Mouse (Mus musculus) erythroblast, adult 5-6 weeks (primary cell): ENCODE results near the gene Sh2d2a. TPM values are rescaled to one million over a fixed set of nuclear protein-coding genes. Genes with fewer than 3 reads are reported as not detected.

Experiments
- total RNA-seq, 2 experiments: library from RNA; stranded (forward) in 1 of 2; stranded (reverse) in 1 of 2; fragments of 150-400 nt in 1 of 2; fragments of 200-764, 138-1000 nt in 1 of 2; gene quantifications; 2 replicates each; pipeline versions ENCODE4 v1.2.3 to v1.2.4; 2015 to 2017; ENCODE audit warnings: low replicate concordance in 2 of 2

Sh2d2a gene
- total RNA-seq, 2 experiments from 2014 or later = not detected

Other genes with a start within 250 kb of the Sh2d2a start
- gene Arhgef11, start 229.2 kb upstream of the Sh2d2a start, total RNA-seq (2015; ENCODE audit: low replicate concordance) = 1.9 and 4.4 TPM in 2 replicates
- gene Arhgef11, start 229.2 kb upstream of the Sh2d2a start, total RNA-seq (2017; ENCODE audit: low replicate concordance) = 2.2 and 2.8 TPM in 2 replicates
- gene Lrrc71, start 98.1 kb upstream of the Sh2d2a start, total RNA-seq (2015; ENCODE audit: low replicate concordance) = not detected in 2 replicates
- not detected in 2 replicates for gene Lrrc71, start 98.1 kb upstream of the Sh2d2a start, total RNA-seq (2017; ENCODE audit: low replicate concordance)
- not detected in 2 replicates for gene Ntrk1, start 51.6 kb upstream of the Sh2d2a start, total RNA-seq (2015; ENCODE audit: low replicate concordance)
- not detected in 2 replicates for gene Ntrk1, start 51.6 kb upstream of the Sh2d2a start, total RNA-seq (2017; ENCODE audit: low replicate concordance)
- gene Insrr, start 49.8 kb upstream of the Sh2d2a start, total RNA-seq (2015; ENCODE audit: low replicate concordance) = not detected in 2 replicates
- not detected in 2 replicates for gene Insrr, start 49.8 kb upstream of the Sh2d2a start, total RNA-seq (2017; ENCODE audit: low replicate concordance)
- gene Pear1, start 22.4 kb upstream of the Sh2d2a start, total RNA-seq (2015; ENCODE audit: low replicate concordance) = 0.63 and 1.9 TPM in 2 replicates
- 0.42 TPM in 1 of 2 replicates, not detected in the other for gene Pear1, start 22.4 kb upstream of the Sh2d2a start, total RNA-seq (2017; ENCODE audit: low replicate concordance)
- gene Prcc, start 38.9 kb downstream of the Sh2d2a start, total RNA-seq (2015; ENCODE audit: low replicate concordance) = 13.2 and 14.8 TPM in 2 replicates
- gene Prcc, start 38.9 kb downstream of the Sh2d2a start, total RNA-seq (2017; ENCODE audit: low replicate concordance) = 17.4 and 17.8 TPM in 2 replicates
- gene Hdgf, start 59.6 kb downstream of the Sh2d2a start, total RNA-seq (2015; ENCODE audit: low replicate concordance) = 99.5 and 116 TPM in 2 replicates
- gene Hdgf, start 59.6 kb downstream of the Sh2d2a start, total RNA-seq (2017; ENCODE audit: low replicate concordance) = 131 and 168 TPM in 2 replicates
- 24.0 and 39.1 TPM in 2 replicates for gene Mrpl24, start 72.8 kb downstream of the Sh2d2a start, total RNA-seq (2015; ENCODE audit: low replicate concordance)
- 16.0 and 23.0 TPM in 2 replicates for gene Mrpl24, start 72.8 kb downstream of the Sh2d2a start, total RNA-seq (2017; ENCODE audit: low replicate concordance)
- 8.6 and 10.7 TPM in 2 replicates for gene Isg20l2, start 83.6 kb downstream of the Sh2d2a start, total RNA-seq (2015; ENCODE audit: low replicate concordance)
- gene Isg20l2, start 83.6 kb downstream of the Sh2d2a start, total RNA-seq (2017; ENCODE audit: low replicate concordance) = 5.6 and 11.6 TPM in 2 replicates
- gene Rrnad1, start 84.0 kb downstream of the Sh2d2a start, total RNA-seq (2015; ENCODE audit: low replicate concordance) = 0.58 and 1.7 TPM in 2 replicates
- 2.4 and 3.2 TPM in 2 replicates for gene Rrnad1, start 84.0 kb downstream of the Sh2d2a start, total RNA-seq (2017; ENCODE audit: low replicate concordance)
- not detected in 2 replicates for gene Crabp2, start 101.9 kb downstream of the Sh2d2a start, total RNA-seq (2015; ENCODE audit: low replicate concordance)
- not detected in 2 replicates for gene Crabp2, start 101.9 kb downstream of the Sh2d2a start, total RNA-seq (2017; ENCODE audit: low replicate concordance)
- gene Nes, start 124.3 kb downstream of the Sh2d2a start, total RNA-seq (2015; ENCODE audit: low replicate concordance) = not detected in 2 replicates
- 0.42 TPM in 1 of 2 replicates, not detected in the other for gene Nes, start 124.3 kb downstream of the Sh2d2a start, total RNA-seq (2017; ENCODE audit: low replicate concordance)
- gene Bcan, start 153.5 kb downstream of the Sh2d2a start, total RNA-seq (2015; ENCODE audit: low replicate concordance) = not detected in 2 replicates
- not detected in 2 replicates for gene Bcan, start 153.5 kb downstream of the Sh2d2a start, total RNA-seq (2017; ENCODE audit: low replicate concordance)
- gene Hapln2, start 180.8 kb downstream of the Sh2d2a start, total RNA-seq (2015; ENCODE audit: low replicate concordance) = not detected in 2 replicates
- not detected in 2 replicates for gene Hapln2, start 180.8 kb downstream of the Sh2d2a start, total RNA-seq (2017; ENCODE audit: low replicate concordance)
- 2.9 and 4.6 TPM in 2 replicates for gene Gpatch4, start 196.4 kb downstream of the Sh2d2a start, total RNA-seq (2015; ENCODE audit: low replicate concordance)
- 4.7 and 7.2 TPM in 2 replicates for gene Gpatch4, start 196.4 kb downstream of the Sh2d2a start, total RNA-seq (2017; ENCODE audit: low replicate concordance)
- gene Naxe, start 211.7 kb downstream of the Sh2d2a start, total RNA-seq (2015; ENCODE audit: low replicate concordance) = 8.8 and 14.2 TPM in 2 replicates
- gene Naxe, start 211.7 kb downstream of the Sh2d2a start, total RNA-seq (2017; ENCODE audit: low replicate concordance) = 5.0 and 6.0 TPM in 2 replicates
- gene Ttc24, start 231.5 kb downstream of the Sh2d2a start, total RNA-seq (2015; ENCODE audit: low replicate concordance) = not detected in 2 replicates
- not detected in 2 replicates for gene Ttc24, start 231.5 kb downstream of the Sh2d2a start, total RNA-seq (2017; ENCODE audit: low replicate concordance)
- gene Iqgap3, start 235.2 kb downstream of the Sh2d2a start, total RNA-seq (2015; ENCODE audit: low replicate concordance) = 6.5 and 6.7 TPM in 2 replicates
- gene Iqgap3, start 235.2 kb downstream of the Sh2d2a start, total RNA-seq (2017; ENCODE audit: low replicate concordance) = 6.8 and 25.6 TPM in 2 replicates